Mouse (Mus musculus): ENCODE measurements around the gene Fndc3b. TPM values are rescaled to one million over a fixed set of nuclear protein-coding genes. Genes with fewer than 3 reads are reported as not detected.

Gene Fndc3b
- polyA plus RNA-seq, 1 experiment from 2014 or later = 7.5 TPM

- peaks cover 17% of the 10 kb centered on the region for H3K4me1 ChIP-seq (ENCODE audit: control insufficient read depth, insufficient read depth, low read depth, low read length)
- H3K9ac ChIP-seq (ENCODE audit: low read depth, low read length) = no peak overlapping the region
- WGBS = 66% methylated on average over 12 of the region's 12 CpGs
- H3K4me3 ChIP-seq (ENCODE audit: low read length) = no peak overlapping the region
- H3K27me3 ChIP-seq (replicated peaks; ENCODE audit: control insufficient read depth, insufficient read depth, low read length) = no peaks in the 10 kb centered on the region
- no peaks in the 10 kb centered on the region for H3K9me3 ChIP-seq (ENCODE audit: control insufficient read depth, low read length)
- no peaks in the 10 kb centered on the region for H3K36me3 ChIP-seq (ENCODE audit: control insufficient read depth, insufficient read depth, low read length)
- no peak overlapping the region for H3K4me2 ChIP-seq (ENCODE audit: low read length)
- peak; percentile 73 for ATAC-seq
- H3K27ac ChIP-seq (ENCODE audit: low read depth, low read length) = peak overlapping the region; percentile 30; the same call in 1 of the 2 replicates
Observed at GRCm38 (mm10) chr3:27624974-27625591, 86.0 kb downstream of the Fndc3b start.

- H3K4me1 ChIP-seq (ENCODE audit: control insufficient read depth, insufficient read depth, low read depth, low read length) = peaks cover 17% of the 10 kb centered on the region
- H3K27ac ChIP-seq (ENCODE audit: low read depth, low read length) = no peak overlapping the region
- no peak overlapping the region for H3K9ac ChIP-seq (ENCODE audit: low read depth, low read length)
- 71% methylated on average over 4 of the region's 4 CpGs for WGBS
- no peaks in the 10 kb centered on the region for H3K9me3 ChIP-seq (ENCODE audit: control insufficient read depth, low read length)
- no peak overlapping the region for H3K4me2 ChIP-seq (ENCODE audit: low read length)
- no peak overlapping the region for H3K4me3 ChIP-seq (ENCODE audit: low read length)
- no peaks in the 10 kb centered on the region for H3K36me3 ChIP-seq (ENCODE audit: control insufficient read depth, insufficient read depth, low read length)
- no peak for ATAC-seq
- no peaks in the 10 kb centered on the region for H3K27me3 ChIP-seq (replicated peaks; ENCODE audit: control insufficient read depth, insufficient read depth, low read length)
Observed at GRCm38 (mm10) chr3:27622451-27622850, 88.7 kb downstream of the Fndc3b start.

GRCm38 (mm10) chr3:27621176-27621575, 89.9 kb downstream of the Fndc3b start:
- Histone ChIP-seq H3K4me1 (ENCODE audit: control insufficient read depth, insufficient read depth, low read depth, low read length) (peaks cover 17% of the 10 kb centered on the region), H3K9me3 (ENCODE audit: control insufficient read depth, low read length) (no peaks in the 10 kb centered on the region), H3K27me3 (replicated peaks; ENCODE audit: control insufficient read depth, insufficient read depth, low read length) (no peaks in the 10 kb centered on the region), H3K36me3 (ENCODE audit: control insufficient read depth, insufficient read depth, low read length) (no peaks in the 10 kb centered on the region), H3K4me2 (ENCODE audit: low read length) (no peak overlapping the region), H3K4me3 (ENCODE audit: low read length) (no peak overlapping the region), H3K9ac (ENCODE audit: low read depth, low read length) (no peak overlapping the region), H3K27ac (ENCODE audit: low read depth, low read length) (no peak overlapping the region)
- ATAC-seq = no peak
- 79% methylated on average over 4 of the region's 4 CpGs for WGBS

- H3K9me3 ChIP-seq (ENCODE audit: control insufficient read depth, low read length) = no peaks in the 10 kb centered on the region
- H3K9ac ChIP-seq (ENCODE audit: low read depth, low read length) = no peak overlapping the region
- WGBS = 86% methylated on average over 9 of the region's 9 CpGs
- ATAC-seq = no peak
- H3K4me2 ChIP-seq (ENCODE audit: low read length) = no peak overlapping the region
- H3K36me3 ChIP-seq (ENCODE audit: control insufficient read depth, insufficient read depth, low read length) = no peaks in the 10 kb centered on the region
- H3K27ac ChIP-seq (ENCODE audit: low read depth, low read length) = no peak overlapping the region
- peaks cover 5% of the 10 kb centered on the region for H3K4me1 ChIP-seq (ENCODE audit: control insufficient read depth, insufficient read depth, low read depth, low read length)
- no peak overlapping the region for H3K4me3 ChIP-seq (ENCODE audit: low read length)
- no peaks in the 10 kb centered on the region for H3K27me3 ChIP-seq (replicated peaks; ENCODE audit: control insufficient read depth, insufficient read depth, low read length)
Observed at GRCm38 (mm10) chr3:27617733-27618132, 93.4 kb downstream of the Fndc3b start.

- Histone ChIP-seq H3K4me1 (ENCODE audit: control insufficient read depth, insufficient read depth, low read depth, low read length) (peaks cover 5% of the 10 kb centered on the region), H3K9ac (ENCODE audit: low read depth, low read length) (no peak overlapping the region), H3K36me3 (ENCODE audit: control insufficient read depth, insufficient read depth, low read length) (no peaks in the 10 kb centered on the region), H3K27me3 (replicated peaks; ENCODE audit: control insufficient read depth, insufficient read depth, low read length) (no peaks in the 10 kb centered on the region), H3K27ac (ENCODE audit: low read depth, low read length) (no peak overlapping the region), H3K4me3 (ENCODE audit: low read length) (no peak overlapping the region), H3K9me3 (ENCODE audit: control insufficient read depth, low read length) (no peaks in the 10 kb centered on the region), H3K4me2 (ENCODE audit: low read length) (no peak overlapping the region)
- WGBS = 89% methylated on average over 1 of the region's 1 CpGs
- ATAC-seq = no peak
Observed at GRCm38 (mm10) chr3:27617237-27617499, 93.9 kb downstream of the Fndc3b start.

GRCm38 (mm10) chr3:27616421-27617236, 94.5 kb downstream of the Fndc3b start:
- Histone ChIP-seq H3K27ac (ENCODE audit: low read depth, low read length) (no peak overlapping the region), H3K4me2 (ENCODE audit: low read length) (no peak overlapping the region), H3K27me3 (replicated peaks; ENCODE audit: control insufficient read depth, insufficient read depth, low read length) (no peaks in the 10 kb centered on the region), H3K9ac (ENCODE audit: low read depth, low read length) (no peak overlapping the region), H3K9me3 (ENCODE audit: control insufficient read depth, low read length) (no peaks in the 10 kb centered on the region), H3K4me3 (ENCODE audit: low read length) (no peak overlapping the region), H3K36me3 (ENCODE audit: control insufficient read depth, insufficient read depth, low read length) (no peaks in the 10 kb centered on the region), H3K4me1 (ENCODE audit: control insufficient read depth, insufficient read depth, low read depth, low read length) (peaks cover 5% of the 10 kb centered on the region)
- peak; percentile 25; the same call in 1 of the 2 replicates for ATAC-seq
- WGBS = 73% methylated on average over 19 of the region's 19 CpGs

GRCm38 (mm10) chr3:27615479-27615878, 95.6 kb downstream of the Fndc3b start:
- Histone ChIP-seq H3K36me3 (ENCODE audit: control insufficient read depth, insufficient read depth, low read length) (no peaks in the 10 kb centered on the region), H3K9me3 (ENCODE audit: control insufficient read depth, low read length) (no peaks in the 10 kb centered on the region), H3K4me1 (ENCODE audit: control insufficient read depth, insufficient read depth, low read depth, low read length) (peaks cover 5% of the 10 kb centered on the region), H3K4me3 (ENCODE audit: low read length) (no peak overlapping the region), H3K27me3 (replicated peaks; ENCODE audit: control insufficient read depth, insufficient read depth, low read length) (no peaks in the 10 kb centered on the region), H3K9ac (ENCODE audit: low read depth, low read length) (no peak overlapping the region), H3K4me2 (ENCODE audit: low read length) (no peak overlapping the region), H3K27ac (ENCODE audit: low read depth, low read length) (no peak overlapping the region)
- WGBS = 45% methylated on average over 8 of the region's 8 CpGs
- ATAC-seq = no peak

- Histone ChIP-seq H3K4me1 (ENCODE audit: control insufficient read depth, insufficient read depth, low read depth, low read length) (peaks cover 5% of the 10 kb centered on the region), H3K36me3 (ENCODE audit: control insufficient read depth, insufficient read depth, low read length) (no peaks in the 10 kb centered on the region), H3K4me3 (ENCODE audit: low read length) (no peak overlapping the region), H3K27me3 (replicated peaks; ENCODE audit: control insufficient read depth, insufficient read depth, low read length) (no peaks in the 10 kb centered on the region), H3K9me3 (ENCODE audit: control insufficient read depth, low read length) (no peaks in the 10 kb centered on the region), H3K27ac (ENCODE audit: low read depth, low read length) (no peak overlapping the region), H3K4me2 (ENCODE audit: low read length) (no peak overlapping the region), H3K9ac (ENCODE audit: low read depth, low read length) (no peak overlapping the region)
- 93% methylated on average over 11 of the region's 11 CpGs for WGBS
- no peak for ATAC-seq
Observed at GRCm38 (mm10) chr3:27613828-27614227, 97.3 kb downstream of the Fndc3b start.

GRCm38 (mm10) chr3:27613011-27613410, 98.1 kb downstream of the Fndc3b start:
- no peak overlapping the region for H3K27ac ChIP-seq (ENCODE audit: low read depth, low read length)
- peaks cover 5% of the 10 kb centered on the region for H3K4me1 ChIP-seq (ENCODE audit: control insufficient read depth, insufficient read depth, low read depth, low read length)
- H3K27me3 ChIP-seq (replicated peaks; ENCODE audit: control insufficient read depth, insufficient read depth, low read length) = no peaks in the 10 kb centered on the region
- no peak overlapping the region for H3K4me2 ChIP-seq (ENCODE audit: low read length)
- WGBS = 43% methylated on average over 4 of the region's 4 CpGs
- H3K9ac ChIP-seq (ENCODE audit: low read depth, low read length) = no peak overlapping the region
- no peak overlapping the region for H3K4me3 ChIP-seq (ENCODE audit: low read length)
- no peak for ATAC-seq
- no peaks in the 10 kb centered on the region for H3K9me3 ChIP-seq (ENCODE audit: control insufficient read depth, low read length)
- H3K36me3 ChIP-seq (ENCODE audit: control insufficient read depth, insufficient read depth, low read length) = no peaks in the 10 kb centered on the region
